Mouse (Mus musculus): ENCODE data around the gene Arhgap33. TPM values are rescaled to one million over a fixed set of nuclear protein-coding genes. Genes with fewer than 3 reads are reported as not detected.

Gene Arhgap33
- polyA plus RNA-seq, 1 experiment = 7.8 TPM

GRCm38 (mm10) chr7:30533941-30534632, 773 bp downstream of the Arhgap33 start:
- peak overlapping the region; percentile 72 for H3K4me3 ChIP-seq (ENCODE audit: insufficient read depth, low read depth, low read length)
- 18% methylated on average over 23 of the region's 26 CpGs for WGBS
- peaks cover 2% of the 10 kb centered on the region; the same call in 1 of the 2 replicates for H3K4me1 ChIP-seq (ENCODE audit: control insufficient read depth, insufficient read depth, low read length)
- no peak for TF ChIP-seq POLR2A (IDR thresholded peaks at IDR 0.05; ENCODE audit: low read depth, low read length)
- TF ChIP-seq CTCF (conservative IDR thresholded peaks at IDR 0.05; ENCODE audit: insufficient read depth, insufficient read length, low read depth, low read length) = no peak
- H3K27me3 ChIP-seq (replicated peaks; ENCODE audit: control insufficient read depth, insufficient read depth, low read length) = no peaks in the 10 kb centered on the region
- no peaks in the 10 kb centered on the region for H3K36me3 ChIP-seq (ENCODE audit: control insufficient read depth, insufficient read depth, low read length)
- no peak overlapping the region for H3K27ac ChIP-seq (ENCODE audit: insufficient read depth, low read depth, low read length)
- DNase-seq = no peak

GRCm38 (mm10) chr7:30532931-30533330, 1.9 kb downstream of the Arhgap33 start:
- TF ChIP-seq POLR2A (IDR thresholded peaks at IDR 0.05; ENCODE audit: low read depth, low read length) (no peak), CTCF (conservative IDR thresholded peaks at IDR 0.05; ENCODE audit: insufficient read depth, insufficient read length, low read depth, low read length) (no peak)
- 30% methylated on average over 8 of the region's 8 CpGs for WGBS
- DNase-seq = peak; percentile 81
- Histone ChIP-seq H3K4me3 (ENCODE audit: insufficient read depth, low read depth, low read length) (no peak overlapping the region), H3K27ac (ENCODE audit: insufficient read depth, low read depth, low read length) (no peak overlapping the region), H3K36me3 (ENCODE audit: control insufficient read depth, insufficient read depth, low read length) (no peaks in the 10 kb centered on the region), H3K4me1 (ENCODE audit: control insufficient read depth, insufficient read depth, low read length) (peaks cover 2% of the 10 kb centered on the region; the same call in 1 of the 2 replicates), H3K27me3 (replicated peaks; ENCODE audit: control insufficient read depth, insufficient read depth, low read length) (no peaks in the 10 kb centered on the region)

GRCm38 (mm10) chr7:30531291-30531815, 3.5 kb downstream of the Arhgap33 start:
- no peak overlapping the region for H3K4me3 ChIP-seq (ENCODE audit: insufficient read depth, low read depth, low read length)
- no peak for DNase-seq
- no peaks in the 10 kb centered on the region for H3K27me3 ChIP-seq (replicated peaks; ENCODE audit: control insufficient read depth, insufficient read depth, low read length)
- TF ChIP-seq POLR2A (IDR thresholded peaks at IDR 0.05; ENCODE audit: low read depth, low read length) (no peak), CTCF (conservative IDR thresholded peaks at IDR 0.05; ENCODE audit: insufficient read depth, insufficient read length, low read depth, low read length) (no peak)
- no peaks in the 10 kb centered on the region for H3K36me3 ChIP-seq (ENCODE audit: control insufficient read depth, insufficient read depth, low read length)
- peaks cover 2% of the 10 kb centered on the region; the same call in 1 of the 2 replicates for H3K4me1 ChIP-seq (ENCODE audit: control insufficient read depth, insufficient read depth, low read length)
- H3K27ac ChIP-seq (ENCODE audit: insufficient read depth, low read depth, low read length) = no peak overlapping the region
- 90% methylated on average over 9 of the region's 9 CpGs for WGBS

- H3K36me3 ChIP-seq (ENCODE audit: control insufficient read depth, insufficient read depth, low read length) = no peaks in the 10 kb centered on the region
- no peak for DNase-seq
- TF ChIP-seq POLR2A (IDR thresholded peaks at IDR 0.05; ENCODE audit: low read depth, low read length) (no peak), CTCF (conservative IDR thresholded peaks at IDR 0.05; ENCODE audit: insufficient read depth, insufficient read length, low read depth, low read length) (no peak)
- 85% methylated on average over 14 of the region's 14 CpGs for WGBS
- H3K27me3 ChIP-seq (replicated peaks; ENCODE audit: control insufficient read depth, insufficient read depth, low read length) = no peaks in the 10 kb centered on the region
- no peak overlapping the region for H3K27ac ChIP-seq (ENCODE audit: insufficient read depth, low read depth, low read length)
- H3K4me3 ChIP-seq (ENCODE audit: insufficient read depth, low read depth, low read length) = no peak overlapping the region
- H3K4me1 ChIP-seq (ENCODE audit: control insufficient read depth, insufficient read depth, low read length) = no peaks in the 10 kb centered on the region
Observed at GRCm38 (mm10) chr7:30526981-30527380, 7.9 kb downstream of the Arhgap33 start.

GRCm38 (mm10) chr7:30526399-30526798, 8.5 kb downstream of the Arhgap33 start:
- no peaks in the 10 kb centered on the region for H3K36me3 ChIP-seq (ENCODE audit: control insufficient read depth, insufficient read depth, low read length)
- no peak for DNase-seq
- WGBS = 54% methylated on average over 17 of the region's 17 CpGs
- H3K27me3 ChIP-seq (replicated peaks; ENCODE audit: control insufficient read depth, insufficient read depth, low read length) = no peaks in the 10 kb centered on the region
- H3K4me3 ChIP-seq (ENCODE audit: insufficient read depth, low read depth, low read length) = no peak overlapping the region
- H3K27ac ChIP-seq (ENCODE audit: insufficient read depth, low read depth, low read length) = no peak overlapping the region
- no peaks in the 10 kb centered on the region for H3K4me1 ChIP-seq (ENCODE audit: control insufficient read depth, insufficient read depth, low read length)
- TF ChIP-seq POLR2A (IDR thresholded peaks at IDR 0.05; ENCODE audit: low read depth, low read length) (no peak), CTCF (conservative IDR thresholded peaks at IDR 0.05; ENCODE audit: insufficient read depth, insufficient read length, low read depth, low read length) (no peak)

GRCm38 (mm10) chr7:30525954-30526353, 8.9 kb downstream of the Arhgap33 start:
- WGBS = 57% methylated on average over 10 of the region's 10 CpGs
- no peaks in the 10 kb centered on the region for H3K36me3 ChIP-seq (ENCODE audit: control insufficient read depth, insufficient read depth, low read length)
- no peaks in the 10 kb centered on the region for H3K27me3 ChIP-seq (replicated peaks; ENCODE audit: control insufficient read depth, insufficient read depth, low read length)
- TF ChIP-seq POLR2A (IDR thresholded peaks at IDR 0.05; ENCODE audit: low read depth, low read length) = no peak
- no peak for TF ChIP-seq CTCF (conservative IDR thresholded peaks at IDR 0.05; ENCODE audit: insufficient read depth, insufficient read length, low read depth, low read length)
- H3K4me1 ChIP-seq (ENCODE audit: control insufficient read depth, insufficient read depth, low read length) = no peaks in the 10 kb centered on the region
- 0 out of 2 replicates have a peak overlapping the region, but pooled peaks have one; percentile 8 for H3K4me3 ChIP-seq (ENCODE audit: insufficient read depth, low read depth, low read length)
- no peak overlapping the region for H3K27ac ChIP-seq (ENCODE audit: insufficient read depth, low read depth, low read length)
- DNase-seq = no peak

GRCm38 (mm10) chr7:30524487-30524886, 10.4 kb downstream of the Arhgap33 start:
- Histone ChIP-seq H3K27me3 (replicated peaks; ENCODE audit: control insufficient read depth, insufficient read depth, low read length) (no peaks in the 10 kb centered on the region), H3K4me1 (ENCODE audit: control insufficient read depth, insufficient read depth, low read length) (no peaks in the 10 kb centered on the region), H3K4me3 (ENCODE audit: insufficient read depth, low read depth, low read length) (no peak overlapping the region), H3K27ac (ENCODE audit: insufficient read depth, low read depth, low read length) (no peak overlapping the region), H3K36me3 (ENCODE audit: control insufficient read depth, insufficient read depth, low read length) (no peaks in the 10 kb centered on the region)
- 91% methylated on average over 6 of the region's 6 CpGs for WGBS
- TF ChIP-seq CTCF (conservative IDR thresholded peaks at IDR 0.05; ENCODE audit: insufficient read depth, insufficient read length, low read depth, low read length) (no peak), POLR2A (IDR thresholded peaks at IDR 0.05; ENCODE audit: low read depth, low read length) (no peak)
- DNase-seq = no peak

All from kidney, adult 2 months (tissue).